Mouse (Mus musculus) induced T-regulatory cell, adult 2 months (primary cell): ENCODE measurements around the gene Gypa.

Experiments used
- DNase-seq: peaks from one replicate; pipeline ENCODE4 v3.0.0-alpha.2; 2012; ENCODE audit warnings: low read depth

Gene Gypa

GRCm38 (mm10) chr8:80493523-80494345 lies at the start of gene Gypa:
Gene Gypa (plus strand): TSS chr8:80493781.
- no peak for DNase-seq

DNA sequence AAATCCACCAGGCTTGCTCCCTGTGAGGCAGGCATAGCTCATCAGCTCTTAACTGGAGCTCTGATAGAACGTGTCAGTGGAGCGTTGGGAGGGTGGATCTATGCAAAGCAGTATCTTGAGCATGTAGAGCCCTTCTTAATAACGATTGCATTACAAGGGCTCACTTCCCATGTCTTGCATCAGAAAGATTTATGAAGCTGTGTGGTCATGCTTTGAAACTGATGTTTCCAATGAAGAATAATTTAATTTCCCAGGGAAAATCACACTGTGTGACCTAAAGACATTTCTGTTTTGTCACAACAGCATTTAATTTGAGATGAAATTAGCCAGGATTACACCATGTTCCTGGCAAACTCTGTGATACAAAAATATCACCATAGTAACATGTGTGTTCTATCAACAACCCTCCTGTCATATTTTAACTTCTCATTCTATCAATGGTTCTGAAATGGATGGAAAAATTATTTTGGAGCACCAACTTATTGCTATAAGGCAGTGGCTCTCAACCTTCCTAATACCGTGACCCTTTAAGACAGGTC lies 49.0 kb upstream of the Gypa start:
- DNase-seq: no peak

- no peak for DNase-seq
Observed at GRCm38 (mm10) chr8:80447217-80447616, 46.4 kb upstream of the Gypa start.

DNA sequence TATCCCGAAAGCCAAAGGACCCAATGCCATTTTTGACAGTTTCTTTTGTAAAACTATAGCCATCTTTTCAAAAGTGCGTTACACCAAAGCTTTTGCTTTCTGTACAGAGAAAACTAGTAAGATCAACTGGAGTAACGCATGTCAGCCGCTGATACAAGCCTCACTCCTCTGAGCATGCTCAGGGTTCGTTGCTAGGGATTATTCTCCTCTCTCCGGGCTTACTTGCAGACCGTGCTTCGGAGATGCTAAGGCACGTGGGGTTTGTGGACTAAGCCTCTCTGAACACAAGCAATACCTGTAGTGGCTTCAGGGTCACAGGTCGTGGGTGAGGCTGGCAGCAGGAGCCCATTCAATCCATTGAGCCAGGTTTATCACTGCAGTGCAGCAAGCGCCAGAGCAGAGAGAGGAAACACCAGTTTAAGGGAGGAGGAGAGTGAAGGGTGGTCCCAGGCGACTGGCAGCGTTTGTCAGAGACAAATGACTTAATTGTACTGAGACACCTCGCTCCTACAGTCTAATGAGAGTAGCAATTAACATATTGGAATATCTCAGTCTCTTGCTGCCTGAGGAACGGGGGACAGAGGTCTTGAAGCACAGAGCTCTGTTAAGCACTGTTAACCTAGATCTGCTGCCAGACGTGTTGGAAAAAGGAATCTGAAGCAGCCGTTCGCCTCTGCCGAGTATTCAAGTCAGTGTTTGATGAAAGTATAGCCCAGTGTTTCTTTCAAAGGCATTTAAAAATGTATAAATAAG lies 41.5 kb upstream of the Gypa start:
- DNase-seq: no peak

DNA sequence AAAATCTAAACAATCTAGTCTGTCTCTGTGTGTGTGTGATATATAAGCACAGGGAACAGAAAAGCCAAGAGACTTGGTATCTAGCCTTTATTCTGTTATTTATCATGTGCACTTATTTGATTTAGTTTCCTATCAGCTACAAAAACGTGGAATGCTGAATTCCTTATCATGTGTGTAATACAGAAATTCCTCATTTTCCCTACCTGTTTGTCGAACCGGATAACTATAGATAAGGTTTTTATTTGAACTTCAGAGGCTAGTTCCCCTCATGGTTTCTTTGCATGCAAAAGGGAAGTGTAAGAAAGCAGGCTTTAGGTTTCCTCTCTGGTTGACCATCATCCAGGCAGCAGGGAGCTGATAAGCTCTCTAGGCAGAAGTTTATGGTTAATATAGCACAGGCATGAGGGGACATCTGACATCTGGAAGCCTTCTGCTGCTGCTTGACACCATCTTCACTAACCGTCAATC lies 30.1 kb upstream of the Gypa start:
- no peak for DNase-seq

DNA sequence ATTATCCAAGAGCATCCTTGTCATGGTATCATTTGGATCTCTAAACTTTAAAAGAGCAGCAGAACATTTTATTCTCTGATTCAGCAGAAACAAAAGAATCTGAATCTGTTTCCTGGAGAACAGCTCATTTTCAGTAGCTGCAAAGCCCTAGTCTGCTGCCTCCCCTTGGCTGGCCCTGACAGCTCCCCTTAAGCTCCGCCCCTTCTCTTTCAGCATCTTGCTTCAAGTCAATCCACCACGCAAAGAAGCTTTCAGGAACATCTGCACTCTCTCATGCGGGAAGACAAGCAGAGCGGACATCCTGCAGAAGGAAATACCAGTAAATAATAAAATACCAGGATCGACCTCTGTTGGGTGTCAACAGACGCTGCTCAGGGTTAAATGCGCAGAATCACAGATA lies 18.6 kb upstream of the Gypa start:
- DNase-seq: no peak

DNA sequence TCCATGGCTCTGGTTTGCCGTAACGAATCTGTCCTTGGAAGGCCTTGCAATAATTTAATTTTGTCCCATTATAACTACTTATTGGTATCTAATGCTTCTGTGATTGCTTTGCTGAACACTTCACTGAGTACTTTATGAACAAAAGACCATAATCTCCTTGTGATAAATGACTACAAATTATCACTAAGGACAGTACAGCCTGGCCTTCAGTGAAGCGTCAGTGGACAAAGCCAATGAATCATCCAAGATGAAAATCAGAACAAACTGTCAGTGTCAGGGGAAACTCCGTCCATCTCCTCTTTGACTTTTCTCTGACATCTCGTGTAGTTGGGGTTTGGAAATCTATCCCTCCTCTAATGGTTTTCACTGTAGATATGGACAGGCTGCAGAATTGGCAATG lies 15.4 kb upstream of the Gypa start:
- DNase-seq: no peak

GRCm38 (mm10) chr8:80479129-80479528 lies 14.5 kb upstream of the Gypa start:
- DNase-seq: no peak

DNA sequence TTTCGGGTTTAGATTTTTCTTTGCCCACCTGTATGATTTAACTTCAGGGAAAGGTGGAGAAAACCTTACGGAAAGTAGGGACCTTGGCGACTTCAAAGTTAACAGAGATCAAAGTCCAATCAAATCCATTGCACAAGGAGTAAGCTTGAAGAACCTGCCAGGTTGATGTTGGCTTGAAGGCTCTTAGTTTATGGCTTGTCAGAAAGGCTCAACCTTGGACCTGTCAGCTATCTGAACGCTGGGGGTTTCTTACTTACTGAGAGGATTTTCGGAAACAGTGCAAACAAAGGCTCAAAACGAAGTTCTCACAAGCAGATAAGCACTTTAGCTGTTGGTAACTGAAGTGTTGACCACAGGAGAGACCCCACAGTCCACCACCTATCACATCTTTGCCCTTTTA lies 11.4 kb upstream of the Gypa start:
- no peak for DNase-seq

GRCm38 (mm10) chr8:80482822-80483774 lies 10.5 kb upstream of the Gypa start:
- DNase-seq: peak; percentile 39

DNA sequence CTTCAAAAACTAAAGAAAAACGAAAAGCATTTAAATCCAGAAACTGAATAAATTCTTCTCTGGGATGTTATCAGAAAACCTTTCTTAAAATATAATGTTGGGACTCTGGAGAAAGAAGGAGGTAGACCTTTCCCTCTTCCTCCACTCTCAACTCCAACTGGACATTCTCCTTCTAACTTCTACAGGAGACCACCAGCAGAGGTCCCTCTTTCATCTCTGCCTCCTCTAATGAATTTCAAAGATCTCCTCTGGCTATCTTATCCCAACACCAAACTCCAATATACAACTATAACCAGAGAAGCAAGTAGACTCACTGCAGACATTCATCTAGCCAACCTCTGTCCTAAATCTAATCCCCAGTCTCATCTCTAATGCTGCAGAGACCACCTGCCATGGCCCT lies 2.0 kb upstream of the Gypa start:
- no peak for DNase-seq

DNA sequence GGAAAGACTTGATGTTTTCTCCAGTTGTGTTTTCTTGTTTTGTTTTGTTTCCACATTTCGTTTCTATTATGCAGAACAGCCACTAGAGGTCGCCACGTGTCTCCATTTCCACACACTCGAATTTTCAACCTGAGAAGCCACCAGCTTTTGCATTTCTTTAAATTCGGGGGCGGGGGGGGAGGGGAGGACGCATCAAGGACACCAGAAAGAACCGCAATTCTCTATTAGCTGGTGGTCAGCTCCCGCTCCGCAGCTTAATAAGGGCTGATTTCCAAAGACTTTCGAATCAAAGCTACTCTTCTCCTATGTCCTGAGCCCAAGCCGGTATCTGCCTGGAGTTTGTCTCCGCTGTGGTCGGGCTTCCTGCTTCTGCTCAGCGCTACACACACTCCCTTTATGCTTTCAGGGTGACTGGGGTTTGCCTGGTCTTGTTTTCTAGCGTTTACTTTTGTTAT lies 567 bp upstream of the Gypa start:
- peak; percentile 76 for DNase-seq

DNA sequence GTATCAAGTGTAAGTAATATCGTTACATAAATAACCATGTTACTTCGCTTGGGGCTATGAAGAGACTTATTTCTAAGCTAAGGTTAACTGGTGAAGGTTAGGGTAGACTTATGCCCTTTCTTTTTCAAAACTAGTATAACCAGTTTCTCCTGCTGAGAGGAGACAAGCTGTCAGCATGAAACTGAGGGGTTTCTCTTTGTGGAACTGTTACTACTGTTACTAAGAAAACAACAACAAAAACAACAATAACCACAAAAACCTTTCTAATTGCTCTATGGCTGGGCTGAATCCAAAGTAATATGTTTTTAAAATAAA lies 722 bp downstream of the Gypa start:
- DNase-seq: no peak

DNA sequence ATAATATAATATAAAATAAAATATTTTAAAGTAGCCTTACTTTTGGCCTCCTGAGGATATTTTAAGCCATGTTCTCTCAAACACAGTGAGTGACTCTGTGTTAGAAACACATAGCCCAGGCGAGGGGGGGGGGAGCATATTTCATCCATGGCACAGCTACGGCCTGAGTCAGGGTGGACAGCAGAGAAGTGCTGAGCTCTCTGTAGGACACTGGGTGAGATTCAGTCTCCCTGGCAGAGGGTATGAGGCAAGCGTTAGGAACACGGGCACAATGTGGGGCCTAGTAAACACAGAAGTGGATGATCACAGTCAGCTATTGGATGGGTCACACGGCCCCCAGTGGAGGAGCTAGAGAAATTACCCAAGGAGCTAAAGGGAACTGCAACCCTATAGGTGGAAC lies 1.2 kb downstream of the Gypa start:
- no peak for DNase-seq

GRCm38 (mm10) chr8:80495527-80495926 lies 1.9 kb downstream of the Gypa start:
- no peak for DNase-seq

DNA sequence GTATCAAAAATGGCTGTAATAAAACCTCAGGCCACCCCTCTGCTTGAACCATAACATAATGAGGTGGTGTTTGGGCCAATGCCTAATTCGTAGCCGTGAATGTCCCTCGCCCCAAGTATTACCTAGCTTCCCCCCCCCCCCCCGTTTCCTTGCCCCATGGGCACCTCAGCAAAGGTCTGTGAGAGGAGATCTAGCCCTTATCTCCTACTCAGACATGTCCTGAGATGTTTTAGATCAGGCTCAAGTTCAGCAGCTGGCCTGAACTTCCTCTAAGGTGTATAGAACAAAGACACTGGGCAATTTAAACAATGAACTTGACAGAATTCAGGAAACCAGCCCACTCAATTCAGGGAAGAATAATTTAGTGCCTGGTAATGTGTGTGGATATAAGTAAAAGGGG lies 3.7 kb downstream of the Gypa start:
- no peak for DNase-seq

DNA sequence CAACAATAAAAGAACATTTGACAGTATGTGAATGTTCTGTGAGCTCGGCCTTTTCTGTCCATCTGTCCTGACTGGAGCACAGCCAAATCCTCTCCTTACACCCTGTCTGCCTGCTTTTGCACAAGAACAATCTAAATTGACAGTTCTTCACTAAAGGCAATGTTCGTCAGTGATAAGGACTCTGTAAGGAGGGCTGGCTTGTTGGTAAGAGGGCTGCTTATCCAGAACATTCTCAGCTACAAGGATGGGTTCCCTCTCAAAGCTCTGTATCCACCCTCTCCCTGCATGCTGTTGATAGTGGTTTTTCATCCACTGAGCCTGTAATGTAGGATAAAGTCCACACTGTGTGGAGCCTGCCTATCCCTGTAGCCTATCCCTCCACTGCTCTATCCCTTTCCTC lies 6.7 kb downstream of the Gypa start:
- DNase-seq: no peak

DNA sequence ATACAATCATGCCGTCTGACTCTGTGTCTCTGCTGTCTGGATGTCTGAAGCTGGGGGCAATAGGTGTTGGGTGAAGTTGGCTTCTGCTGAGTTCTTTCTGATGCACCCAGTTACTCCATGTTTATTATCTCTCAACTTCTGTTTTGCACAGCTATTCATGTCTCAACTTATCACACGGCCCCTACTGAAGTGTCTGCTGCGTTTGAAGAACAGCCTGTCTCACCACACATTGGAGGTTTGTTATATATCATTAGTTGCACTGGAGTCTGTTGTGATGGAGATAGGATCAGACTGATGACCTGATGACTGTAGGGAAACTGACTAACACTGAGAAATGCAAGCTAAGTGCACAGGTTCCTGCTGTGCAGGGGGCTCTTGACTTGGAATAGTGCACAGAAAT lies 7.2 kb downstream of the Gypa start:
- DNase-seq: no peak

DNA sequence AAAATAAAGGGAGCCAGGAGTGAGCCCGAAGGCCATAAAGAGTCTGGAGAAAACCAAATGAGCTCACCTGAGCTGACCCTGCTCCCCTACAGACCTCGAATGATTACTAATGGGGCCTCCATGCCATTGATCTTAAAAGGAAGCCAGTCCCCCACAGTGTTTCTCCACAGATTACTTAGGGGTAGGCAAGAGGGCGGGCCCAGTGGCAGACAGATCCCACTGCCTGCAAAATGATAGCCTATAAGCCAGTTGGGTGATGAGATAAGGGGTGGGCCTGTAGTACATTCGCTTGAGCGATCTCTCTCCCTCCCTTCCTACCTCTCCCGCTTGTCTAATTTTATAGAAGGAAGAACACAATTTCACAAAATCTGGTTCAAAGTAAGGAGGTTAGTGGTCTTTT lies 7.7 kb downstream of the Gypa start:
- no peak for DNase-seq

DNA sequence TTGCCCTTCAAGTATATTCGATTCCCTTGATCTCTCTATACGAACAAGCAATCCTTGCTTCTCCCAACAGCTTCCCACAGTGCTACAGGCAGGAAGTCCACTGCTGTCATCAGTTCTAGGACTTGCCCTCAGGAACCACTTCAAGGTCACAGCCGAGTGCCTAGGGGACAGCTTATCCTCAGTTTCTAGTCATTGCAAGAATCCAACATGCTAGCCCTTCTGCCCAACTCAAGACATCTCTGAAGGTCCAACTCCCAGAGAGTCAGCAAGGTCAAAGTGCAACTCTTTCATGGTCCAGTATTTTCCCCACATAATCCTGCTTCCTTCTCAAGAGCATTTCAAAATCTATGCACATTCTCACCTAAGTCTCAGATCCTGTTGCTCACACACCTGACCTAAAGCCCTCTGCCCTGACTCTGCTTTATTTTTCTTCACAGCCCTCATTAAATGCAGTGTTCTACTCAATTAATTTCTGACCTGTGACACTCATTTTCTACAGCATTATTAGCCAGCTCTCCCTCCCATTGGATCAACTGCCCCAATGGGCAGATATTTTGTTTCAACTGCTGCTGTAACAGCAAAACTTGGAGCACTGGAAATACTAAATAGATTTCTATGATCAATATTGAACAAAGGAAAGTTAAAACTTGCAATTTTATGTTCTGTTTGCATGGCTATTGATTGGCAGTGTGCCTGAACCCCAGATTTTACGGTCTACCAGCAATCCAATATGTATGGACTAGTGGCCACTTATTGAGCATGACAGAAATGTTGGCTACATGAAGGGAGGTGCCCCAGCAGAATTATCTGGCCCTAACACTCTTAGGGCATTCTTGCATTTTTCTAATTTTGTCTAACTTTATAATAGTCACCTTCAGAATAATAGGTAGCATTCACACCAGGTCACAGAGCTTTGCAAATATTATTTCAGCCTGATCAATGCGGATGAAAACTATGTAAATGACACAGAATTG lies 33.1 kb downstream of the Gypa start:
- no peak for DNase-seq

- no peak for DNase-seq
Observed at GRCm38 (mm10) chr8:80541836-80542235, 48.3 kb downstream of the Gypa start.
